Mouse (Mus musculus) left cerebral cortex, adult 9 months (tissue): ENCODE measurements around the gene Ckap4.
A peak's percentile ranks its signal among the peaks of the same experiment; 100 is the strongest.

Source experiments
- DNase-seq, 2 experiments: peaks; one replicate each; pipeline ENCODE4 v3.0.0; 2022; ENCODE audit warnings: low spot score in 2 of 2

Gene Ckap4

DNA sequence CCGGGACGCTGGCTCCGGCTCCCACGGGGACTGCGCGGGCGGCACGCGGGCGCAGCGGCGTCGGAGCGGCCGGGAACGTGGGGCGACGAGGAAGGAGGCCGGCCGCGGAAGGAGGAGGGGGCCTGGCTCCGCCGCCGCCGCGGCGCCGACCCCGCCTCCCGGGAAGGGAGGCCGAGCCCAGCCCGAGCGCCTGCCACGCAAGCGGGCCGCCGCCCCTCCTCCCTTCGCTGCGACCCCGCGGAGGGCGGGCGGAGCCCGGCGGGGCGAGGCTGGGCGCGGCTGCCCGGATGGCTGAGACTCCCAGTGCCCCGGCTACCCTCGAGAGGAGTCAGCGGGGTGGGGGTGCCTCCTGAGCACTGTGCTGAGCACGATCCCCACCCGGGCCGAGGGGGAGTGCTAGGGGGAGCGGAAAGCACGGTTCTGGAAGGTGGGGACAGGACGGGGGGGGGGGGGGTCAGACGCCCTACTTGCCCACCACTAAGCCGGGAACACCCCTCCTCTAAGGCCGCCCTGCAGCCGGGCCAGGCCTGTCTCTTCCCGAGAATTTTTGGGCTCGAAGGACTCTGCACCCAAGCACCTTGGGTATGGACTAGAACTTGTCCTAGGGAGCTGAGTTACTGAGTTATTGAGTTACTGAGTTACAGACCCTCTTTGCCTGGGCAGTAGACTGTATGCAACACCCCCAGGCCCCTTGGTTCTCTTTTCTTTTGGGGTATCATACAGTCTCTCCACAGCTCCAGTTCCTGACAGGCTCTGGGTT lies at the start of gene Ckap4:
Ckap4 (minus strand) TSS at position 151 of the 760 bp plus-strand sequence.
- peak in 1 of 2 experiments; percentile 23 for DNase-seq

DNA sequence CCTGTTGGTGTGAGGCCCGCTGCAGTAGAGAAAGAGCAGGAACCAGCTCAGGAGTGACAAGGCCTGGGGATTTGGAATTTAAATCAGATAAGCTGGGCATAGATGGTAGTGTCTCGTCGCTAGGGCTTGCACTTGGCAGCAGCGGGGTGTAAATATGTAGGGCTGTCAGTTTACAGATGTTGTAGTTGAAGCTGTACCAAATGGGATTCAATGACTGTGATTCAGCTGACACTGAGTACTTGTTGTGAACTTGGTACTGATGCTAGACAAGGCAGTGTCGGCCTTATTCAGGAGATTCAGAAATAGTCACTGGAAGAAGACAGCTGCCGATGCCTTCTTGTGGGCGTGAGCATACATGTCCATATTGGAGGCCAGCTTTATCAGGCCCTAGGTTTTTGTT lies 48.4 kb upstream of the Ckap4 start:
- DNase-seq = peak in 1 of 2 experiments; percentile 15

DNA sequence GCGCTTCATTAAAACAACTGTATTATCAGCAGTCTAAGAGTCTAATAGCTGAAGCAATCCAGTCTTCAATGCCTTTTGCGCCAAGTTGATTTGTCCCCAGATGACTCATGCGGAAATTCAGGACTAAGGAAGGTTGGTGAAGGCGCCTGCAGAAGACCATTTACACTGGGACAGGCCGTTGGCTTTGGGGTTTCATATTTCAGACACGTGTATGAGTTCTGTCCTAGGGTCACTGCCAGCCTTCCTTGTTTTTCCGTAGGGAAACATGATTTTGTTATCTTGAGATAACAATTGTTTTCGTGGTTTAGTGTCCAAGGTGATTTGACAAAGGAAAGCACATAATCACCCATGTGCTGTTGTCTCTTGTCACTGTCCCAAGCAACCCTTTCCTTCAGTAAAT lies 47.3 kb upstream of the Ckap4 start:
- no peak for DNase-seq

DNA sequence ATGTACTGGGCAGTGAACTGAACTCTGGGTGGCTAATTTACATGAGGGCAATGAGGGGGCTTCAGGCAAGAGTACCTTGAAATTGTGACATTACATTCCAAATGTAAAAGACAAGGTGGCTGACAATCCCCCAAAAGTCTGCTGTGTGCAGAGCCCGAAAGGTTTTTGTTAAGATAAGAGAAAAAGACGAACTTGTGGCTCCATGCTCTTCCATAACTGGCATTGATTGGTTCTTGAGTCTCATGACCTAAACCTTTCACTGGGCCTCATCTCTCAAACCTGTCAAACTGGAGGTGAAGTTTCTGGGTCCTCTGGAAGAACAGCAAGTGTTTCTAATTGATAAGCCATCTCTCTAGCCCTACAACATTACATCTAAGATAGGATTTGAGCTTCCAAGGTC lies 45.7 kb upstream of the Ckap4 start:
- DNase-seq = no peak

DNA sequence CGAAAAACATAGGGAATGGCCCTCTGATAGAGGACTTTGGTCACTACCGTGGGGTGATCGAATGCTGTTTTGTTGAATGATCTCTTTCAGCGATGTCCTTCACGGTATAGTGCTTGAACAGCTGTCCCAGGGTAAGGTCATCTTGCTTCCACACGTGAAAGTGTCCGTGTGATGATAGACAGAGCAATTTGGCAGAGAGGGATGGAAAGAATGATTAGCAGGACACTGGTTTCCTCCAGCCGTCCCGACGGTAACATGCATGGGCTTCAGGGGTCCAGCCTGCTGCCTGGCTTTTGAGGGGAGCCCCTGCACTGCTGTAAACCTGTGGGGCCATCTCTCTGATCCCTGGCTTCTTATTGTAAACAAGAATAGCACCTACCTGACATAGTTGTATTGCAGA lies 44.9 kb upstream of the Ckap4 start:
- no peak for DNase-seq

DNA sequence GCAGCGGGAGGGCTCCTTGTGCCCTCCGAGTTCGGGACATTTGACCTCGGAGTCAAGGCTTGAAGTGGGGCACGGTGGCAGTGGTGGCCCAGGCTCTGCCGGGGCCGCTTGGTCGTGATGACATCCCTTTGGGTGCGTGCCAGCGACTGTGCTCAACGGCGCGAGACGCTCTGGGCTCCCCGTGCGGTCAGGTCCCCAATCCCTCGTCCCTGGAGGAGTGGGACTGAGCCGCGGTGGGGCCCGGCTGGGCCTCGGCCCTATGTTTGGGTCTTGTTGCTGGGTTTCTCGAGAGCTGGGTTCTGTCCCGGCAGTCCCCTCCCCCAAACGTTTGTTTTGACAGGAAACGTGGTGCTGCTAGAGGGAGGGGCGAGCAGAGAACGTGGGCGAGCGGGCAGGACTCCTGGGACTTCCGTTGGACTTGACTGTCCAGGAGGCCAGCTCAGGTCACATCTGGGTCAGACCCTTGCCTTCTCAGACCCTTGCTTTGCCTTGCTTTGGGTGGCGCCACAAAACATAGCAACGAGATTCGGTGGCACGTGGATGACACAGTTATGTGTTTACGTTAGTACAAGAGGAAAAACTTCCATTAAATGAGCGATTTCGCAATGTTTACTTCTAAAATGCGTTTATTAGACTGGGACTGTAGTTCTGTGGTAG lies 43.3 kb upstream of the Ckap4 start:
- DNase-seq = peak; percentile 37 to 64

DNA sequence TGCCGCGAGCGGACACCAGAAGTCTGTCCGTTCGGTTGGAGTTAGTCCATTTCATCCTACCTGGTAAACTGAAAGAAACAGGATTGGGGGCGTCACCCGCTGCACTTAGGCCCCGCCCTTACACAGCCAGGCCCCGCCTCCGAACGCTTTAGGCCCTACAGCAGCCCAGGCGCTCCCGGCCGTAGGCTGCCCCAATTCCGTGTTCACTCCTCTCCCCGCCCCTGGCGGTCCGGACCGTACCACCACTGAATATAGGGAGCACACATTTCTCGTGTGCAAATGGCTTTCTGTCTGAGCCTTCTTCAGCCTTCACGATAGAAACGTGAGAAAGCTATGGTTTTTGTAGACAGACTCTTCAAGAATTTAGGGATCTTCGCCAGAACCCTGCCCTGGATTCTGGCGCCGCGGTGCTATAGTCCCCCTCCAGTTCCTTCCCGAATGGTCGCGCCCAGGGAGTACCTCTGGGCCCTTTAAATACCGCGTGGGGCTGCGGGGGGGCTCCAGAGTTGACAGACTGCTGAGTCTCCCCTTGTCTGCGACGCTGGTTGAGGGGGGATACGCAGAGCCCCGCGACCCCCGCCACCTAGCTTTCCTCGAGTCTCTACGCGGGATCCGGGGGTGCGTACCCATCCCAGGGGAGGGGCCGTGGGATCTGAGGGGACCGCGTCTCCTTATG lies 42.7 kb upstream of the Ckap4 start, which contains the start of gene Tcp11l2:
Tcp11l2 (plus strand) TSS at position 232 of the 676 bp plus-strand sequence.
- DNase-seq = peak; percentile 86 to 96

DNA sequence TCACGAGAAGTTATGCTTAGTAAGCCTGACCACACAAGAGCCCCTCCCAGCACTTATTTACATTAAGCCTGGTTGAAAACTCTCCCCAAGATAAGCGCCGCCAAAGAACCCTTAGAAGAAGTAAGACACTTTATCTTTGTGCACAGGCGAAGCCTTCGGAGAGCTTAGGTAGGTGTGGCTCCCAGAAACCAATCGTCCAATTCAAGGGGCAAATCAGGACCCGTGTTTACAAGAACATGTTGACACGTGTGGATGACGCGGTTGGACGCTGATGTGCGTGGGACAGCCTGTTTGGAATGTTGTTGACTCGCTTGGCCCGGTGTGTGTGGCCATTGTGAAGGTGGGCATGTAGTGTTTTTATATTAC lies 42.1 kb upstream of the Ckap4 start:
- no peak for DNase-seq

DNA sequence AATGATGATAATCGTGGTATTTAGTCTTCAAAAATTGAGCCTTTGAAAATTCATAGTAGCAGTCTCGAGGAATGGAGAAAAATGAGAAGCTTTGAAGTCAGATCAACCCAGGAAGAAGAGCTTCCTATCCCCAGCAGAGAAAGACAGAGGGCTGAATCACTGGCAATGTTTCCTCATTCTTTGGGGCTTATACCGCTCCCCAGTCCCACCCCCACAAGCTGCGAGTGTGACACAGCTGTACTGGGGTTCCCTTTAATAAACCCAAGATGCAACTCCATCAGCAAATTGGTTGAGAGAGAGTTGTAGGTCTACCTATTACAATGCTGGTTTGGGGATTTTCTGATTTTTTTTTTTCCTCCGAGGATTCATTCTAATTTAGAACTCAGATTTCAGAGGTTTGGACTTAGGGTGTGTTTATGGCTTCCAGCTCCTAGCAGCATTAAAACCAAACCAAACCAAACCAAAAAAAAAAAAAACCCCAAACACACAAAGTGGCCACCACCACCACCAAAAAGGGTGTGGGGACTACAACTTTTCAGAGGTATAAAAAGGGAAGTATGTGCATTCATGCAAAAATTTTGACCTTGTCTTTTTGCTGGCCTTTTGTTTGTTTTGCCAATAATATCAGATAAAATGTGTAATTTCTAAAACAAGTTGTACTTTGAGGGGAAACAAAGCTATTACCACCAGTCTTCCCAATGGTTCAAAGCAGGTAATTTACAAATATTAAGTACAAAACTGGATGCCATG lies 40.0 kb upstream of the Ckap4 start:
- no peak for DNase-seq

DNA sequence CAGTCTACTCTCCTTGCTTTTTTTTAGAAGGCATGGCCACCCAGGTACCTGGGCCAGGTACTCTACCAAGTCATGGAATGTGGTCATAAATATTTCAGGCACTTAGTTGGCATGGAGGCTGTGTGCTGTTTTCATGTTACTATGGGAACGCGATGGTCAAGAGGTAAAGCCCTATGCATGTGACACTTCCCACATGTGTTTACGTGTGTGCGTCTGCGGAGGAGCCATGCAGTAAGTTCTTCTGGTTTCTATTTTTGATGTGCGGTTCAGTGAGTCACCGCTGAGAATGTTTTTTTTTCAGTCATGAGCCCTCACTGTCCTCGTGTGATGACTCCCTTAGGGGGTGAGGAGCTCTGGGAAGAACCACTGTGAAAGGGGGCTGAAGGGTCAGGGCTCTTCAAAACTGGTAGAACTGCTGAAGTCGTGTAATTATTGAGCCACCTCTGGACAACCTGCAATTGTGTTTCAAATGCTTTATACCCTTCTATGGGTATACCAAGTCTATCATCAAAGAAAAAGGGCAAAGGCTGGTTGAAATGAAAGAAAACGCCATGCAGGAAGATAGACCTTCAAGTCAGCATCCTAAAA lies 37.3 kb upstream of the Ckap4 start:
- no peak for DNase-seq

DNA sequence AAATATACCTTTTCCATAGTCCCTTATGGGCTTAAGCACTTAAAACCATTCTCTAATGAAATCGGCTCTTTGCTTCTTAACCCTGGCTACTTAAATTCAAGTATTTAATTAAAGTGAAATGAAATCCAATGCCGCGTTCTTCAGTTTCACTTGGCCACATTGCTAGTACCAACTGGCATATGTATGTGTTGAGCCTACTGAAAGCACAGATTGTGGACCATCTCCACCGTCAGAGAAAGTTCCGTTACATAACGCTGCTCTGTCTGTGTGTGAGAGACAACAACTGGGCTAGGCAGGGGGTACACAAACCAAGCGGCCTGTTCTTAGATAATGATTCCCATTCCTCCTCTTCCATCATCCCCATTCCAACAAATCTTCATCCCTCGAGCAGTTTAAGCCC lies 30.6 kb upstream of the Ckap4 start:
- DNase-seq = no peak

DNA sequence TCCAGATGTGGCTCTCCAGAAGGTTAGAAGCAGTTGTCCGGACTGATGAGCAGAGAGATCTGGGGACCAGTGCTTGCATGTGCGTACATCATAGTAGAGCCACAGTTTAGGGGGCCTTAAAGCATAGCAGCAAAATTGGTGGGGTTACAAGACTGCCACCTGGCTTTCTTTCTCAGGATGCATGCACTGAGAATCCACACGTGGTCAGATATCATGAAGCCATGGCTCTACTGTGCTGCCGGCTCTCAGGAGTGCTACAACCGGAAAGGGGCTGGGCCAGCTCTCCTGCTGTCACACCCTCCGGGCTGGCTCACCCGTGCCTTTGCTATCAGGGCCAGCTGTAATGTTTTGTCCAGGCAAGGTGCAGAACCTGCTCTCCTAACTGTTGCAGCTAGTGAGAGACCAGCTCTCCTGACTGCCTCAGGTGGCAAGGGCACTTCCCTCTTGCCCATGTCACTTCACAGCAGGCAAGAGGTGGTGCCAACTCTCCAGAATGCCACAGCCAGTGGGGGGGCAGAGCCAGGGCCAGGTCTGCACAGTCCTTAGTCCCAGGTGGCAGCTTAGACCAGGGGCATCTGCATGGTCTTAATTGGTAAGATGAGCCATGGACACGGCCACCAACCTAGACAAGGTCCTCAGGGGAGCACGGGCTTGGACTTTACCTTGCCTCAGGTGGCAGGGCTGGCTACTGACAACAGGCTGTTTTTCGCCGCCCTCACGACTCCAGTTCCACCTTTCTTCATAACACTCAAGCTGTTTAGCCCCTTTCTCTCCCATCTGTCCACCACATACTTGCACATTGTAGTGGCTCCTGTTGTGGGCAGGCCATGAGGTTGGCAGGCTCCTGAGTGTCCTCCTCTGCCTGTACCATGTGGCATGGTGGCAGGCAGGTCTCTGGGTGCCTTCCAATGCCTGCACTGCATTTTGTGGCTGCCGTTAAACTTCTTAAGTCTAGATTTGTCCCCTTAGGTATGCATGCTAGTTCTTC lies 29.0 kb upstream of the Ckap4 start:
- DNase-seq = no peak

DNA sequence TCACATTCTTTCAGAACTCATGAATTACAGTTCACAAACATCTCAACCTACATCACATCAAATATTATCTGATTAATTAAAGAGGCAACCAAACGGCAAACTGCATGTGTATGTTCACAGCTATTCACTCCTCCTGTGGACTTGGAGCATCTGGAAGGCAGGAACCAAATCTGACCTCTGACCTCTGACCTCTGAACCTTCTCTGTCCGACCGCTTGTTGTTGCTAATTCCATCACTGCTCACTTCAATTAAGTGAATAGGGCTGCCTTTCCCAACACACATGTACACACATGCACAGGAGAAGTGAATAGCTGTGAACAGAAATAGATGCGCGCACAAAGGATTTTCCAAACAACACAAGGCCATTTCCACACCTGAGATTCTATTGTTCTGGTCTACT lies 28.3 kb upstream of the Ckap4 start:
- no peak for DNase-seq

DNA sequence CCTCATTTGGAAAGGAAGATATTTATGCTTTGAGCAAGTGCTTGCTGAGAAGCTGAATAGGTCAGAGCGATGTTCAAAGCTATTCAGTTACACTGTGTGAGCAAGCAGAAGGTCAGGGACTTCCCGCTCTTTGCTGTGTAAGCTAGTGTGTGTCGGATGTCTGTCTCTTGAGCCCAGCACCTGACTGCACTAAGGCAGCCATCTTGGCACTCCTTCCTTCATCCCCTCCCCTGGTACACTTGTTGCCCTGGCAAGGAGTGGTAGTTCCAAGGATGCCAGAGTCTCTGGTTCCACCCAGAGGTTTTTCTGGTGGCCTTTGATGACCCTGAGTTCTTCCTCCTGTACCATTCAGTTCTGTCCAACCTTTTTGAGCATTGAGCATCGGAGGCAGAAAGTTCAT lies 26.1 kb upstream of the Ckap4 start:
- DNase-seq = no peak

DNA sequence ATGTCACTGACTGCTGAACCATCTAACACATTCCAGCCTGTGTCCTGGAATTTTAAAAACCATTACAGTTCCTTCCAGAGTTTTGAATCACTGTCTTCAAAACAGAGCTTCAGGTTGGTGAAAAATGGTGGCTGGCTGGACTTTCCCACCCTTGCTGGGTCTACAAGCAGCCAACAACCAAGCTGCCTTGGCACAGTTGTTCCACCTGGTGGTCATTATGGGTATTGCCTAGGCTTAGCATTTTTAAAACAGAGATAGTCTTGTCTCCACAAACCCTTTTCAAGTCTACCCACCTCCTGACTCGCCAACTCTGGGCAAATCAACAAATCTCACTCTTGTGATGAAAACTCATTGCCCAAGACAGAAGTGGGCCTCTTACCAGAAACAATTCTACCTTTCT lies 24.6 kb upstream of the Ckap4 start:
- DNase-seq = no peak

DNA sequence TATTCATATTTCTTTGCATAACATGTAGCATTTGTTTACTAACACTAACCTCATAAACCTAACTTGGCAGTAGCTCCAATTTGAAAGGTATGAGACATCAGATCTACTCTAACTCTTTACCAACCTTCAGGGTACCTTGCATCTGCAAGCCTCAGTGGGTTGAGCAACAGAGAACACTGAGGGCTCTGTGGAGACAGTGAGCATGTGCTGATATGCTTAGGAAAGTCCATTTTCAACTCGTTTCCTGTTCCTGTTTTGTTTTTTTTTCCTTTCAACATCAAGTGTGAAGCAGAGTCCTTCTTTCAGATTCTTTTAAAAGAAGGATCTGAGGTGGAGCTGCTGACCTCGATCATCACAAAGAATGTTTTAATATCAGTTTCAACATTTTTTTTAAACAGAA lies 22.3 kb upstream of the Ckap4 start:
- DNase-seq = no peak

DNA sequence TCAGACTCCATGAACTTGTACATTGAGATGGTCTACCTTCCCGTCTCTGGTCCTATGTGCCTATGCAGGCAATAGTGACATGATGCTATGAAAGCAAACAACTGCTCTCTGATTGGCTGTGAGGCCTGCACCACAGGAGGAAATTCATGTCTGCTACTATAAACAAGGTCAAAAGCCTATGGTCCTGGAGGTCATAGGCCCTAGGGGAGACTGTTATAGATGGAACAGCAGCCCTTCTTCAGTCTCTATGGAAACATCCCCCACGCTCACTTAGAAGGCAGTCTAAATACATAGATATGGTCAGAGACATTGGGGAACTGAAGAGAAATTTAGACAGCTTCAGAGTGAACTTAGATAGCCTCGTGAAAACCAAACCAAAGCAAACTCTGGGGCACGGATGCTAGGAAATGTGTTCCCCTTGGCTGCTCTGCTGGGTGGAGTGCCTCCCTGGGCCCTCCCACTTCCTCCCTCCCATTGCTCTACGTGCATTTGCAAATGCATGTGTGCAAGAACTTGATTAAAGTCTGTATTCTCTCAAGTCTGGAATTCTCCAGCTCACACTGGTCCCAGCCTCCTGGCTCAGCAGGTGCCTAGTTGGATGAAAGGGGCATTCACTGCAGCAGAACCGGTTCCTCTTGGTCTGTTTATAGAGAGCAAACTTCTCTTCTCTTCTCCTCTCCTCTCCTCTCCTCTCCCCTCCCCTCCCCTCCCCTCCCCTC lies 20.6 kb upstream of the Ckap4 start:
- no peak for DNase-seq

DNA sequence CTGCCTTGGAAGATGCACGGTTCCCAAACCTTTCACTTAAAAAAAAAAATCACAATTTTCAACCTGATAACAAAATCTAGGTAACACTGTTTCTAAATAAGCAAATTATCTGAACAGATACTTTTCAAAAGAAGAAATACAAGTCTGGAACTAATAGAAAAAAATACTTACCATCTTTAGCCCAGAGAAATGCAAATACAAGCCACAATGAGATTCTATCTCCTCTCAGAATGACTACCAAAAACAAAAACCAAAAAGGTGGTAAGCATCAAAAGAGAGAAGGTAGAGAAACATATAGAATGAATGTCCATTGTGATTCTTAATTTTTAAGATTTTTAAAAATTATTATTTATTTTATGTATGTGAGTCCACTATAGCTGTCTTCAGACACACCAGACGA lies 18.6 kb upstream of the Ckap4 start:
- no peak for DNase-seq

DNA sequence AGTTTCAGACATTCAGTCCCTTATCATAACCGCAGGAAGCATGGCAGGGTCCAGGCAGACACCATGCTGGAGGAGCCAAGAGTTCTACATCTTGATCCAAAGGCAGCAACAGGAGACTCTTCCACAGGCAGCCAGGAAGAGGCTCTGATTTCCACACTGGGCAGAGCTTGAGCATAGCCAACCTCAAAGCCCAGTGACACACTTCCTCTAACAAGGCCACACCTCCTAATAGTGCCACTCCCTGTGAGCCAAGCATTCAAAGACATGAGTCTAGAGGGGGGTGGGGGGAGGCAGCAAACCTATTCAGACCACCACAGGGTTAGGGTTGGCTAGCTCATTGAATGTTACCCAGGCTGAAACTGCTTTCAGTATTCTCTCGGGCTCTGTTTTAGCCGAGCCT lies 18.0 kb upstream of the Ckap4 start:
- DNase-seq = no peak

DNA sequence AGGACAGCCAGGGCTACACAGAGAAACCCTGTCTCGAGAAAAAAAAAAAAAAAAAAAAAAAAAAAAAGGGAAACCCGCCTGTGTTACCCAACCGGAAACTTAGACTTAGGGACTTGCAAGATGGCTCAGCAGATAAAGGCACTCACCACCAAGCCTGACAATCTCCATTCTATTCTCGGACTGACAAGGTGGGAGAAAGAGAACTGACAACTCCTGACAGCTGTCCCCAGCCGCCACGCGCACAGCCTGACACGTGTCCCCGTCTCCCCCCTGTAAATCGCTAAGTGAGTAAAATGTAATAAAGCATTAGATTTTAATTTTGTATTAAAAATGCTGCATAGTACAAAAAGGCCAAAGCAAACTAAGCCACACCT lies 16.0 kb upstream of the Ckap4 start:
- DNase-seq = no peak
